Mouse (Mus musculus) heart, postnatal 0 days (tissue): ENCODE measurements around the gene Gpatch2l.

Experiments used
- CTCF ChIP-seq: IDR thresholded peaks from 2 replicates; pipeline ENCODE4 v1.5.1; 2016; ENCODE audit warnings: antibody characterized with exemption, control low read depth, low read depth
- EP300 ChIP-seq: IDR thresholded peaks from 2 replicates; pipeline ENCODE4 v1.6.1; 2016; ENCODE audit warnings: antibody characterized with exemption, low read depth

DNA sequence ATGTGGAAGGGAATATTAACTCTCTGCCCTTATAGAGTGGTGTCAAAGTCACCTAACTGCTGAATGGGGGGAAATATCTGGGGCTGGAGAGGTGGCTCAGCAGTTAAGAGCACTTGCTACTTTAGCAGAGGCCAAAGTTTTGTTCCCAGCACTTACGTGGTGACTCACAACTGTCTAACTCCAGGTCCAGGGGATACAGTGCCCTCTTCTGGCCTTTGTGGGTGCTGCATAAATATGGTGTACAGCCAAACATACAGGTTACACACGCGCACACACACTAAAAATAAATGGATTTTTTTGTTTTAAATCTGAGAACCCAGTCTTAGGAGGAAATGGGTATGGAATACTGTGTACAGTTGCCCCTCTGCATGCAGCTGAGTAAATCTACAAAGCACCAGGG, 94.6 kb downstream of the Gpatch2l start:
- TF ChIP-seq CTCF (no peak; the same call in 1 of the 2 replicates), EP300 (no peak)
